Mouse (Mus musculus): ENCODE measurements around the gene Carns1.
"Not testable (repeated sequence)": the region's sequence is repeated elsewhere in the genome, so short reads cannot be mapped to it uniquely, and the experiment has no call there.

Carns1 gene

DNA sequence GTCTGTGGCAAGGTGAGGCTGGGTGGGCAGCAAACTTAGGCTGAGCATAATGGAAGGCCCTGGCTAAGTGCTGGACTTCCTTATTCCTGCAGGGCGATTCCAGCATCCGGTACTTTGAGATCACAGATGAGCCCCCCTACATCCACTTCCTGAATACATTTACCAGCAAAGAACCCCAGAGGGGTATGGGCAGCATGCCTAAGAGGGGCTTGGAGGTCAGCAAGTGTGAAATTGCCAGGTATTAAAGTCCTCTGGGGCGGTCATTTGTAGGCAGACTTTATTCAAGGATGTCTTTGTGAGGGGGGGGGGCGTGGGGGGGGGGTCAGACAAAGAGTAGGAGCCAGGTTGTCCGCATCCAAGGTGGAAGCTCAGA, 23.8 kb downstream of the Carns1 start:
- in situ Hi-C loops (cut with MboI, MseI): loop anchor here (5.0 kb wide), 1 partner anchor 51 kb away; the partner anchor contains the start of gene Rad9a

DNA sequence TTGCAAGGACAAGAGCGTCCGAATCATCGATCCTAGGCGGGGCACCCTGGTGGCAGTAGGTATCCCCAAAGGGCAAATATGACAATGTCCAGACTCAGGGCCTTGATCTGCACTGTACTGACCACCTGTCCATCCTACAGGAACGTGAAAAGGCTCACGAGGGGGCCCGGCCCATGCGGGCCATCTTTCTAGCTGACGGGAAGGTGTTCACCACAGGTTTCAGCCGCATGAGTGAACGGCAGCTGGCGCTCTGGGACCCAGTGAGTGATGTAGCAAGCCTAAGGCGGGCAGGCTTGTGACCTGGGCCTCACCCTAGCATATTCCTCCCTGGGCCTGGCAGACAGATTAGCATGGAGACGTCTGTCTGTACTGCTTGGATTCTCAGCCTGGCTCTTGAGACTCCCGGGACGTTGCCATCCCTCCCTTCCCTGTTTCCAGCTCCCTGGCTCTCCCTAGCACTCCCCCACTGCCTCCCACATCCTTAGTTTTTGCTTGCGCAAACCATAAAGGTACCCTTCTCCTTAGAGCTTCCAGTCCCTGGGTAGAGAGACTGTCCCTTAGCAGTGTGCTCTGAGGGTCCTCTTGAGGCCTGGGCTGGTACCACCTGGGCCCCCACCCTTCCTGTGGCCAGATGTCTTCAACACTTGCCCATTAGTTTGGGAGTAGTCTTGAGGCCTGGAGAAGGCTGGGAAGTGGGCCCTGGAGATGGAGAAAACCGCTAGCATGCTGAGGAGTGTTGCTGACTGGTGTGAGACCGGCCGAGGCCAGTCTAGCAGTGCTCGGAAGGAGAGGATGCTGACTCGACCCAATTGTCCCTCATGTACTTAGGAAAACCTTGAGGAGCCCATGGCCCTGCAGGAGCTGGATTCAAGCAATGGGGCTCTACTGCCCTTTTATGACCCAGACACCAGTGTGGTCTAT, 24.5 kb downstream of the Carns1 start:
- in situ Hi-C loops (cut with MboI, MseI): loop anchor here (5.0 kb wide), 1 partner anchor 51 kb away; the partner anchor contains the start of gene Rad9a

DNA sequence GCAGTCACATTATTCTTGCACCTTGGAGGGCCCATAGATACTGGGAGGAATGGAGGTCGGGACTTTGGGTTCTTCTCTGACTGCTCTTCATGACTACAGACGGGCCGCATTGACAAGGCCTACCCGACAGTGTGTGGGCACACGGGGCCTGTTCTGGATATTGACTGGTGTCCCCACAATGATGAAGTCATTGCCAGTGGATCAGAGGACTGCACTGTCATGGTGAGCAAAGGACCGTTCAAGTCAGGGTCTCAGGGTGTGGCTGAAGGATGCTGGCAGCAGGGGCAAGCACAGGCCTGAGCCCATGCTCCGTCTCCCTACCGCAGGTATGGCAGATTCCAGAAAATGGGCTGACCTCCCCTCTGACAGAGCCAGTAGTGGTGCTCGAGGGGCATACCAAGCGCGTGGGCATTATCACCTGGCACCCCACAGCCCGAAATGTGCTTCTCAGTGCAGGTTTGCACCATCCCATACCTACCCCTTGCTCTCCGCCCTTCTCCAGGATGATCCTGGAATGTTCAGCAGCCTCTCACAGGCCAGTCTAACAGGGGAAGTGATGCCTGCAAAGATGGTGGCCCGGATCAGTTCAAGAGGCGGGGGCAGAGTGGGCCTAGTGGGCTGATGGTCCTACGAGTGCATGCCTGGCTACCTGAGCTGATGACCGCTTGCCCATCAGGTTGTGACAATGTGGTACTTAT, 25.4 kb downstream of the Carns1 start:
- in situ Hi-C loops (cut with MboI, MseI): loop anchor here (5.0 kb wide), 1 partner anchor 52 kb away; the partner anchor contains the start of gene Rad9a

DNA sequence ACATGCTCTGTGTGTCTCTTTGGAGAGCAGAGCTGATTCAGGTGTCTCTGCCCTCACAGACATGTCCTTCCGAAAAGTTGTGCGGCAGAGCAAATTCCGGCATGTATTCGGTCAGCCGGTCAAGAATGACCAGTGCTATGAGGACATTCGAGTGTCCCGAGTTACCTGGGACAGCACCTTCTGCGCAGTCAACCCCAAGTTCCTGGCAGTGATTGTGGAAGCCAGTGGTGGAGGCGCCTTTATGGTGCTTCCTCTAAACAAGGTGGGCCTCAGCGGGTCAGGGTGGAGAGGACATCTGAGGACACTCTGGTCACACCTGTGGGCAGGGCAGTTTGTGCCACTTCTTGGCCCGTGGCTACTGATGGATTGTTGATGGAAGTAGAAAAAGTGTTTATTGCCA, 26.0 kb downstream of the Carns1 start:
- in situ Hi-C loops (cut with MboI, MseI): no loop called here

DNA sequence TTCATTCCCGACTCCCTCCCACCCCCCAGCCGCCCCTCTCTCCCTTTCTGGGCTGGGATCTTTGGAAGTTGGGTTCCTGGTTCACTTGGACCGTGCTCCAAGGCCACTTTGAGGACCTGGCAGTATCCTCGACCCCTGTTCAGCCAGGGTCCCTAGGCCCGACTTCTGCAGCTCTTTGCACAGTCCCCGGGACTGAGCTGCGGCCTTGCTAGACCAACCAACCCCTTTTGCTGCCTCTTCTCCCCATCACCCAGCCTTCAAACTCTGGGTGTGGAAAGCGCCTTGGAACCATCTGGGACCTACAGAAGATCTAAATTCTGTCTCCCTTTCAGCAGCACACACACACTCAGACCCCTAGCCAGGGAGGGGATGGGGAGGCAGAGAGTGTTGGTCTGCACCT, 26.5 kb downstream of the Carns1 start:
- in situ Hi-C loops (cut with MboI, MseI): no loop called here

DNA sequence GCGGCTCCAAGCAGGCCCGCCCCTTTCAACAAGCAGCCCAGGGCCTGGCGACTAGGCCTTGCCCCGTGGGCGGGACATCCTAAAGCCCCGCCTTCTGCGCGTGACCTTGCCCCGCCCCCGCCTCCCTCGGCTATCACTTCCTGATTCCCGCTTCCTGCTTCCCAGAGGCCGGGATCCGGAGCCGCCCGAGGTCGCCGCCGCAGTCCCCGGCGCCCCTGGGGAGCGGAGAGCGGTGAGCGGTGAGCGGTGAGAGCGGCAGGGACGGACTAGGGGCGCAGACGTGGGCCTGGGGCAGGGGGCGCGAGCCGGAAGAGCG, 26.8 kb downstream of the Carns1 start, which contains the start of gene Coro1b:
Gene Coro1b (plus strand): TSS at position 129 of the 316 bp plus-strand sequence.
- in situ Hi-C loops (cut with MboI, MseI): no loop called here

DNA sequence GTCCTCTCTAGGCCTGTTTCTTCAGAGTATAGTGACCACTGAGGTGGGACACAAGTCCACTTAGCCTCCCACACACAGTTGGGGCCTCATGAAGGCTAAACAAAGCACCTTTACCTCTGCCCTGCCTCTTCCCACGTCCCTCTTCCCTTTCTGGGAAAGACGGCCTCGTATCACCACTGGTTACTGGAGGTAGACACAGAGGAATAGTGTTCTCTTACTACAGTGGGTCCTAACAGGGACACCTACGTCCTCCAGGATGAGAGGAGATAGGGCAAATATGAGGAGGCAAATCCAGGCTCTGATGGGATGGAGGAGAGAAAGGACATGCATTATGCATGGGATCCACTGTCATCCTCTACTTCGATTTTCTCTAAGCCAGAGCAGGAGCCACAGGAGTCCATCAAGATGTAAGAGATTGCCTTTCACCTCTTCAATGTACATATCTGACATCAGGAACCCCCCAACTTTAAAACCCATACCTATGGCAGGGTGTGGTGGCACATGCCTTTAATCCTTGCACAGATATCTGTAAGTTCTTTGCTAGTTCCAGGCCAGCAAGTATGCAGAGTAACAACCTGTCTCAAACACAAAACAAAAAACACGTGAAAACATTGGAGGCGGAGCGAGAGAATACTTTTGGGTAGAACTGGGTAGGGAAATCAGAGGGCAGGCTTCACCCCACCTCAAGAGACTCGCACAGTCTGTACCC, 27.3 kb downstream of the Carns1 start:
- in situ Hi-C loops (cut with MboI, MseI): no loop called here

DNA sequence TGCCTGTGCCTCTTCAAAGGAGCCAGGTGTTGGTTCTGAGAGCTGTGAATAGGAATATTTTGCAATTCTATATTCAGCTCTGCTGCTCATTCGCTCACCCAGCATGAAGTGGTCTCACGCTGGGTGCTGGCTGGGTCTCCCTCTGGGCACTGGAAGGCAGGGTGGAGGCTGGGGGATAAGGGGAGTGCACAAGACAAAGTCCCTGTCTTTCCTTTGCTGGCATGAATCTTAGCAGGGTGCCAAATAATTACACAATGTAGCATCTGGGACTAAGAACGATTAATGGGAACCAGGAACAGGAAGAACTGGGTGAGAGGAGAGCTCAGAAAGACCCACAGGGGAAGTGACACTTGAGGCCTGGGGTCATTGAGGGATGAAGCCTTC, 28.3 kb downstream of the Carns1 start:
- in situ Hi-C loops (cut with MboI, MseI): no loop called here

DNA sequence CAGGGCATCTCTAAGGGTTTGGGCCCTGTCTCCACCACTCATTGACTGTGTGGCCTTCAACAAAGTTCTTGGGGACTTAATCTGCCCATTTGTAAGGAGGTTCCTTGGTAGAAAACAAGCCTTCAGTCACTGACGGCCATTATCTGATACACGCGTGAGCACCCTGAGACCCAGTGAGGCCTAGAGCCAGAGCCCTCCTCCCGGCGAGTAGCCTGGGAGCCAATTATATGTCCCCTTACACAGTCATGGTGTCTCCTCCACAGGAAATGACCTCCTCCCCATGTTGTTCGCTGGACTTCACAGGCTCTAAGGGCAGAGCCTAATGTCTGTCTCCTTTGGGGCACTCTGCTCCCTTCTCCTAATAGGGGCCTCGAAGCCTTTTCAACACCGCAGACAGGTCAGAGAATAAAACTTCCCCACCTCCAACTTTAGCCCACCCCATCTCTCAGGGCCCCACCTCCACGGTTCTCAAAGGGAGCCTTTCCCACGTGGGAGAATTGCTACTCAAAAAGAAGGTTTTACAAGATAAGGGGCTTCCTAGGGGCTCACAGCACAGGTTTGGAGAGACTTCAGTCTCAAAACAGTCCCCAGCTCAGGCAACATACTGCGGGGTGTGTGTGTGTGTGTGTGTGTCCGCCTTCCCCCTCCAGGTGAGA, 28.8 kb downstream of the Carns1 start:
- in situ Hi-C loops (cut with MboI, MseI): no loop called here

DNA sequence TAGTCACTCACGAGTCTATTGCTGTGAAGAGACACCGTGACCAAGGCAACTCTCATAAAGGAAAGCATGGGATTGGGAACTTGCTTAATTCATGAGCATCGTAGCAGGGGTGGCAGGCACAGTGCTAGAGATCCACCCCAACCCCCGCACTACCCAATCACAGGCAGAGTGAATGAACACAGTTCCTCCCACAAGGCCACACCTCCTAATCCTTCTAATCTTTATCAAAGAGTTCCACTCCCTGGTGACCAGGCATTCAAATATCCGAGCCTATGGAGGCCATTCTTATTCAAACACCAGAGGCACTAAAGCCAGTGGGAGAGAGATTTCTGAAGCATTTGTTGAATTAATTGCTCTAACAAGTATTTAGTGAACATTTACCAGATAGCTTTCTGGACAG, 29.3 kb downstream of the Carns1 start:
- in situ Hi-C loops (cut with MboI, MseI): no loop called here

DNA sequence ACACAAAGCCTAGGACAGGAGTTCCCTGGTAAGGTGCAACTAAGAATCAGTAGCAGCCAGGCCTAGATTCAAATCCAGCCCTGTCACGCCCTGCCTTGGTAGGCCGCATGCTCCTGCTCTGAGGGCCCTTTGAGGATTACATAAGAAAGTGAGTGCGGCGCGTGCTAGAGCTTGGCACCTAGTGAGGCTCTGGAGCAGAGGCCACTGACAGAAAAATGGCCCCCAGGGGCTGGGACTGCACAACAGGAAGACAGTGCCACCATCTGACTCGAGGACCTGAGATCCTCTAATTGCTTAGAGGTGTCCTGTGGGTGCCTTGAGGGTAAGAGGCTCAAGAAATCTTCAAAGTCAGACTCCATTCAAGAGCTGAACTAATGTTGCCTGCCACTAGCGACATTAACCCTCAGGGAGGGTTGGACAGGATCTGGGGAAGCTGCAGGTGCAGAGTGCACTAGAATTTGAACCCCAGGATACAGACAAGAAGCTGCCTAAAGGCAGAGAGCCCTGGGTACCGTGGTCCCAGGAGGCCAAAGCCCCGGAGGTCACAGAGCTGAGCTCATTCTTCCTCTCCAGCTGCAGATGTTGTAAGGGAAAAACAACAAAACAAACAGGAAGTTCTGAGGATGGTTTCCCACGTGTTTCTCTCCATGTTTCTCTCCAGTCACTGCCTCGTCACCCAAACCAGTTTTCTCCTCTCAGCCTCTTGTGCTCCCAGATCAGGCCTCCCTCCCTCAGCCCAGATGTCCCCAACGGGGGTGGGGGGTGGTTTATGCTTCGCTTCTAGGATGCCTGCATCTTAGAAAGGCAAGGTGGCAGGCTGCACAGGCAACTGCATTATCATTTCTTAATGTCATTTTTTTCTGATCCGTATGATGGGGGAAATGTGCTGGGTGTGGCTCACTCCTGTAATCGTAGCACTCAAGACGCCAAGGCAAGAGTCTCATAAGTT, 30.5 kb downstream of the Carns1 start:
- in situ Hi-C loops (cut with MboI, MseI): no loop called here

DNA sequence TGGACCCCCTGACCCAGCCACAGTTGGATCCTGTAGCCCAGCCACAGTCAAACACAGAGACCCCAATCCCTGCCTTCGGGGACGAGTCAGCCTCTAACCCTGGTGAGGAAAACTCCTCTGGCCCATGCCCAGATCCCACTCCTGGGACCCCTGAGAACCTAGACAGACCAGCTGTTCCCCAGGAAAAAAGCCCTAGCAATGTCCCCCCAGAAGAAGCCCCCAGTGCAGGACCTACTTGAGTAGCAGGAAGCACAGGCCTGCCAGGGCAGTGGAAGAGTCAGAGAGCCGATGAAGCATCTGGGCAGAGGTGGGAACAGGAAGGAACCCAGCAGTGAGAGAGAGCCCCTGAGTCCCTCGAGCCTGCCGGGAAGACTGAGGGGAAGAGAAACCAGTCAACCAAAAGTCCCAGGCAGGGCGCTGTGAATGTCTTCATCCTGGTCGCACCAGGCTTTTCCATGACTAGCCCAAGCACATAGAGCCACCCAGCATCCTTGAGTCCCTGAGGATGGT, 31.5 kb downstream of the Carns1 start, which contains the start of gene Cabp4:
Gene Cabp4 (minus strand): TSS at position 275 of the 510 bp plus-strand sequence.
- in situ Hi-C loops (cut with MboI, MseI): no loop called here

DNA sequence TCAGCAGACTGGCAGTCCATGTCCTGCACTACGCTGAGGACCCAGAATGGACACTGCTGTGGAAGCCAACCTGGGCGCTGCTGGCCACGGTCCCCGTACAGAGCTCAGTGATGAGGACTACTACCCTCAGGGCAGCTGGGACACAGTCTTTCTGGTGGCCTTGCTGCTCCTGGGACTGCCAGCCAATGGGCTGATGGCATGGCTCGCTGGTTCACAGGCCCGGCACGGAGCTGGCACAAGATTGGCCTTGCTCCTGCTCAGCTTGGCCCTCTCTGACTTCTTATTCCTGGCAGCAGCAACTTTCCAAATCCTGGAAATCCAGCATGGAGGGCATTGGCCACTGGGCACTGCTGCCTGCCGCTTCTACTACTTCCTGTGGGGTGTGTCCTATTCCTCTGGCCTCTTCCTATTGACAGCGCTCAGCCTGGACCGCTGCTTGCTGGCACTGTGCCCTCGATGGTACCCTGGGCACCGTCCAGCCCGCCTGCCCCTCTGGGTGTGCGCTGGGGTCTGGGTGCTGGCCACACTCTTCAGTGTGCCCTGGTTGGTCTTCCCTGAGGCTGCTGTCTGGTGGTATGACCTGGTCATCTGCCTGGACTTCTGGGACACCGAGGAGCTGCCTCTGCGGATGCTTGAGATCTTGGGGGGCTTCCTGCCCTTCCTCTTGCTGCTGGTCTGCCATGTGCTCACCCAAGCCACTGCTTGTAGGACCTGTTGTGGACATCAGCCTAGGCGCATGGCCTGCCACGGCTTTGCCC, 32.7 kb downstream of the Carns1 start:
- in situ Hi-C loops (cut with MboI, MseI): no loop called here

DNA sequence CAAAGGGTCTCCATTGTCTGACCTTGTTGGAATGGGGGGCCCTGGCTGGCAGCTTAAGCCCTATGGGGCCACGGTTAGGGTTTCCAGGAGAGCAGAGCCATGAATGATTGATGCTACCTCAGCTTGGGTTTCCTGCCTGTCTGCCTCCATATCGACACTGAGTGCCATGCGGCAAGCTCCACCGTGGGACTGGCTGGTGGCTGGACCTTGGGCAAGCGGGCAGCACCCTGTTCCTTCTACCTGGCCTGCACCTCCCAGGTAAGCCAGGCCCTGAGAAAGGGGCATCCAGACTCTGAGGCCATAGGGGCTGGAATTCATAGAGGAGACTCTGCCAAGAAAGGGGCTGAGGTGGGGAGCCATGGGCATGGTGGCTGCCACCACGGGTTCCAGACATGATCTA, 35.1 kb downstream of the Carns1 start:
- in situ Hi-C loops (cut with MboI, MseI): no loop called here

DNA sequence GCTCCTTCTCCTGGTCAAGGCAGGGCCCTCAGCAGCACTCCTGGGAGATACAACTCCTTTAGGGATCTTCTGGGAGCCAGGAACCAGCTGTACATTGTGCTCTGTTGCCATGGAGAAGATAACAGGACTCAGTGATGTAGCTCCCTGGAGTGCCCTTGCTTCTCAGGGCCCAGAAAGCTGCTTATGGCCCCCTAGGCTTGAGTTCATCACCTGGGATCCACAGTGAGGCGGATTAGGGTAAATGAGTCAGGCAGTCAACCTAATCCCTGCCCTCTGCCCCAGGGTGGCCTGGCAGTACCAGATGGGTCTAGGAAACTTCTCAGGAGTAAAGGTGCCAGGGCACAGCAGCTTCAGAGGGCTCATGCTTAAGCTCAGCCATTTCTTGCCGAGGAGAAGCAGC, 35.8 kb downstream of the Carns1 start, which contains the start of gene Gpr152:
Gene Gpr152 (plus strand): TSS at position 342 of the 400 bp plus-strand sequence.
- in situ Hi-C loops (cut with MboI, MseI): no loop called here

DNA sequence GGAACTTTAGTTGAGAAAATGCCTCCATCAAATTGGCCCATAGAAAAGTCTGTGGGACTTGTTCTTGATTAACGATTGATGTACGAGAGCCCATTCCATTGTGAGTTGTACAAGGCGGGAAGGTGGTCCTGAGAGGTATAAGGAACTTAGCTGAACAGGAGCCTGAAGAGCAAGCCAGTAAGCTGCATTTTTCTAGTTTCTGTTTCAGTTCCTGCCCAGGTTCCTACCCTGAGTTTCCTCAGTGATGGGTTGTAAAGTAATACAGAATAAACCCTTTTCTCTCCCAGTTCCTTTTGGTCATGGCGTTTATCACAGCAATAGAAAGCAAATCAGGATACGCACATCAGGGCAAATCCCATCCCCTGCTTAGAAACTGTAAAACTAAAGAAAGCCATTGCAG, 37.4 kb downstream of the Carns1 start:
- in situ Hi-C loops (cut with MboI, MseI): no loop called here

DNA sequence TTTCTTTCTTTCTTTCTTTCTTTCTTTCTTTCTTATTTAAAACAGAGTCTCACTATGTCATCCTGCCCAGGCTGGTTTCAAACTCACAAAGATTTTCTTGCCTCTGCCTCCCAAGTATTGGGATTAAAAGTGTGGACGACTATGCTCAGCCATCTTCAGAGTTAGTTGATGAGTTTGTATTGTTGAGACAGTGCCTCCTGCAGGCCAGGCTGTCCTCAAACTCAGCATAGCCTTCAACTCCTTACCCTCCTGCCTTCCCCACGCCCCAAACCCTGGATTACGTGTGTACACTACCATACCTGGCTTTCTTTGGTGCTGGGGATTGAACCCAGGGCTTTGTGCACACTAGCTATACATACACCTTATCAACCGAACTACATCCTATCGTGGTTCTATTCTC, 38.8 kb downstream of the Carns1 start:
- in situ Hi-C loops (cut with MboI, MseI): no loop called here

DNA sequence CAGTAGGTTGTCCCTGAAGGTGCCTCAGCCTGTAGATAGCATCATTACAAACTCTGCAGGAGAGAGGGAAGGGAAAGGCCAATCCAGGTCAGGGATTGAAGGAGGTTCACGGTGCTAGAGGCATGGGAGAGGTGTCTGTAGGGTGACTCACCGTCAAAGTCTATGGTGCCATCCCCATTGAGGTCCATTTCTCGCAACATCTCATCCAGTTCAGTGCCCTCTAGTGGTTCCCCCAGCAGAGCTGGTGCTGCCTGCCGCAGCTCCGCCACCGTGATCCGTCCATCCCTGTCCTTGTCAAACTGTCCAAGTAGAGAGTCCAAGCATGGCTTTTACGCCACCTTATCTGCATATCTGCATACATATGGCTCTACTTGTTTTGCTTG, 39.3 kb downstream of the Carns1 start:
- in situ Hi-C loops (cut with MboI, MseI): not testable (repeated sequence)

DNA sequence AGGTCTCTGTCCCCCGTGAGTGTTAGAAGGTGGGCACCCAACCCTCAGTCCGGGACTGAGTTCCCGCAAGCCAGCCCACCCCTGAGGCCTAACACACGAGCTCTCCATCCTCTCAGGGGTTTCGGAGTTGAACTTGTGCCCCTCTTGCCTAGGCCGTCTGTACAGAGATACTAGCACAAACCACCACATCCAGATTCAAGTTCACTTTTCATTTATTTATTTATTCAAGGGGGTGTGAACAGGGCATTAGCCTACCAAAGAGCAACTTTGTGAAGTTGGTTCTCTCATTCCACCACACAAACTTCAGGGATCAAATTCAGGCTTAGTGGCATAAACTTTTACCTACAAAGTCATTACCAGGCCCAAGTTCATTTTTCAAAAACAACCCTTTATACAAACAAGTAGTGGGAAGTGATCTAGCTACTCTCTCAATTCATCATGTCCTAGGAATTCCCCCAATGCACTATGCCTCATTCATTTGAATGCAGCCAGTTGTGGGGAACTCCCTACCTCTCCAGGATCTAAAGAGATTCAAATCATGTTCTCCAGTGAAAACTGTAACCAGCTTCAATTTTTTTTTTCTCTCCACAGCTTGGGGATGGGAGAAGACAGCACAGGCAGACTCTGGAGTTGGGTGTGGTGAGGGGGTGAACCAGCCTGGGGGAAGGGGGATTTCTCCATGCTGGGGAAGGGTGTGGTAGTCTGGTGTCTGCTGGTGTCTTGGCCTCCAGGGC, 39.9 kb downstream of the Carns1 start:
- in situ Hi-C loops (cut with MboI, MseI): not testable (repeated sequence)

Measured in regulatory T cell (primary cell).